ENCODE assay signal across 17 mouse cellular contexts in genomic region chr5:149211041-149211440, GRCm38 (mm10).
"Had no signal": no experiment of that assay in that cellular context is flagged by ENCODE, and none has a peak within 500 bp of the region (broad histone marks: within the 10 kb centered on the region; RNA-seq: fewer than 3 reads in every experiment).

No protein-coding gene starts in this region.

- DNase-seq: liver, postnatal 0 days; lung, adult 2 months; lung, postnatal 14 days; lung, postnatal 36 days; midbrain, embryonic 14.5 days; right cerebral cortex, postnatal 14 days; thymus, adult 2 months; thymus, postnatal 25 days; thymus, postnatal 4 days had no signal

- H3K4me3 ChIP-seq: liver, embryonic 15.5 days; lung, embryonic 15.5 days; midbrain, embryonic 12.5 days; neural tube, embryonic 12.5 days; stomach, embryonic 15.5 days had no signal

- H3K27me3 ChIP-seq: liver, embryonic 15.5 days; lung, embryonic 15.5 days; midbrain, embryonic 12.5 days; neural tube, embryonic 12.5 days; stomach, embryonic 15.5 days had no signal

- H3K9me3 ChIP-seq: liver, embryonic 15.5 days; lung, embryonic 15.5 days; midbrain, embryonic 12.5 days; neural tube, embryonic 12.5 days; stomach, embryonic 15.5 days had no signal

- H3K27ac ChIP-seq: liver, embryonic 15.5 days; lung, embryonic 15.5 days; macrophage; neural tube, embryonic 12.5 days; stomach, embryonic 15.5 days; stomach, postnatal 0 days had no signal

- ATAC-seq: liver, postnatal 0 days; lung, postnatal 0 days had no signal

- H3K4me1 ChIP-seq: liver, embryonic 15.5 days; neural tube, embryonic 12.5 days; stomach, embryonic 15.5 days had no signal
